Mouse (Mus musculus) spleen, embryonic (tissue): ENCODE measurements at regions not wholly inside any gene's neighbourhood (a gene's known extent, or its start where the extent isn't known, plus 50 kb on each side); places are given as distances from the start of the nearest gene placed in this dataset.
"Not testable (repeated sequence)": the region's sequence is repeated elsewhere in the genome, so short reads cannot be mapped to it uniquely, and the experiment has no call there.

ENCODE experiments used
- CTCF ChIA-PET: fragments of 350-600 bp; sonication (Branson Sonifier 250); formaldehyde crosslinking; loops from one replicate; lab custom pipeline; 2022; lab: Charles Lee

DNA sequence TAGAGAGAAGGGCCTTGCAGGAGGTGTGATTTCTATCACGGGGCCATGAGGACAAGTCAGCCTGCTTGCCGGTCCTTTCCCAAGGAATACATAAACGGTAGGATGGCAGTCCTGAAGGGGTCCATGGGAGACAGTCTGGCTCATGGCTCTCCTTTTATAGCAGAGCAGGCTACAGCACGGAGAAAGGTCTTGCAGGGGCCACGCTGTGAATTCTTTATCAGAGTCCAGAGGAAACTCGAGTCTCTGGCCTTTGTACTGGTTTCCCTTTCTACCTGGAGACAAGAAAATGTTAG is 1984.0 kb downstream of the 4930444P10Rik start:
- CTCF ChIA-PET = no interaction called here

DNA sequence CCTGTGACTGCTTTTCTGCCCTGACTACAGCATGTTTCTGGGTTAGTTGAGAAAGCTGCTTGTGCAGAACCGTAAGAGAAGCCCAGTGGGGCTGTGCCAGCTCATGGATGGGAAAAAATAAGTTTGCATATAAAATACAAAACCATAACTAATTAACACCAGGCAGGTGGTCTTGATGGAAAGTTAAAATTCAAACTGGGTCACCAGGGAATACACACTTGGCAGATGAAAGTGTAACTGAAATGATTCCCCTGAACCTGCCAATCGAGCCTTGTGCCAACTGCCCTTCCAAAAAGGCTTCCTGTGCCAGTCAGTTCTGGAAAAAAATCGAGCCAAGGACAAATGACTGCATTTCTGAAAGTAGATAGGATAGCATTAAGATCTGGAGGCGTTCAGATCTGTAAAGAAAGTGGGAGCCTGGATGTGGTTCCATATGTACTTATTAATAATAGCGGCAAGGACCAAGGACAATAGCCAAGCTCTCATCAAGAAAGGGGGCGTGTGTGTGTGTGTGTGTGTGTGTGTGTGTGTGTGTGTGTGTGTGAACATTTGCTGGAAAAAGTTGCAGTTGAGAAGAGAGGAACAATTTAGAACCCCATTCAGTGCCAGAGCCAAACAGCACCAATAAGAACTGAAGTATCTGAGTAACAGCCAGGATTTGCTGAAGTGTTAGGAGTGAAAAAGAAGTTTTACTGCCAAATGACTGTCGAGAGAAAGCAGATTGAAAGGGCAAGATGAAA is 1984.5 kb downstream of the 4930444P10Rik start:
- CTCF ChIA-PET = interaction anchor here (0.6 kb wide), 2 partner anchors 129 to 398 kb away, joined by 3 read pairs; no protein-coding TSS in a partner anchor

DNA sequence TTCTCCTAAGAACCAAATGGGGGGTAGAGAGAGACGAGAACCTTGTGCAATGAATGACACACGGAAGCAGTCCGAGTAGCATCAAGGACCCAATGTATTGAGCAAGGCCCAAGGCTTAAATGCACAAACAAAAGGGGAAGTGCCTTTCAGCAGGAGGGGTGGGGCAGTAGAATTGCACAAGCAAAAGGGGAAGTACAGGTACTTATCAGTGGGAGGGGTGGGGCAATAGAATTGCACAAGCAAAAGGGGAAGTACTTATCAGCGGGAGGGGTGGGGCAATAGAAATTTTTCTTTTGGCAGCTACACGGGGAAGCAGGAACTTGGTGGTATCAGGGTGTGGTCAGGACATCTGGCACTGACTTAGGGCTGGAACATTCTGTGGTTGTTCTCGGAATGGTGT is 1987.6 kb downstream of the 4930444P10Rik start:
- CTCF ChIA-PET = not testable (repeated sequence)

DNA sequence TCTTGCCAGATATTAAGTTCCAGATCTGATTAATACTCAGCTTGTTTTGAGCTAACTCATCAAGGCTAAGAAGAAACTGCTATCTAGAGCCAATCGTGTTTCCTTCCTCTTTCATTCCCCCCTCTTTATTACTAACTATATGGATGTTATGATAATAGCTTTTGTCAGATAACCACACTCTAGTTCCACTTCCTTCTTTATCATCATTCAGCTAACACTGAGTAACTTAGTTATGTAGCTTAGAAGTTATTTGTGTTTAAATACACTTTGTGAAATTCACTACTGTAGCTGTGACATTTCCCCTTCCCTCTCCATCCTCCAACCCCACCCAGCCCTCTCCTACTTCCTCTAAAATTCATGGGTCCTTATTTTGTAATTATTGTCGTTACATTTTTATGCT is 1988.6 kb downstream of the 4930444P10Rik start:
- CTCF ChIA-PET = no interaction called here

DNA sequence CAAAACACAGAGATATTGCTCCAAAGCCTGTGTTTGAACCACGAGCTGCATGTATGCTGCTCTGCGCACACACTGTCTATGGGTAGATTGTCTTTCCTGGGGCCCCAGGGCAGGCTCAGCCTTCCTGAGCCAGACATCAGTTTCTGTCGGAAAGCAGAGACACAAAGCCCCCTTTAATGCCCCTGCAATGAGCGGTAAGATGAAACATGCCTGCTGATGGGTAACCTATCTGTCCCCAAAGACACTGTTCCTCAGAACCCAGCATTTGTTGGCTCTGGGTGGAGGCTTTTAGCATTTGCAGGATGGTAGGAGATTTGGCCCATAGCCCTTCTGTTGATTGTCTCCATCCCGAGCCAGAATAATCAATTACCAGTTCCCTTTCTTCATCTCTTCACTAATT is 1994.1 kb downstream of the 4930444P10Rik start:
- CTCF ChIA-PET = no interaction called here

DNA sequence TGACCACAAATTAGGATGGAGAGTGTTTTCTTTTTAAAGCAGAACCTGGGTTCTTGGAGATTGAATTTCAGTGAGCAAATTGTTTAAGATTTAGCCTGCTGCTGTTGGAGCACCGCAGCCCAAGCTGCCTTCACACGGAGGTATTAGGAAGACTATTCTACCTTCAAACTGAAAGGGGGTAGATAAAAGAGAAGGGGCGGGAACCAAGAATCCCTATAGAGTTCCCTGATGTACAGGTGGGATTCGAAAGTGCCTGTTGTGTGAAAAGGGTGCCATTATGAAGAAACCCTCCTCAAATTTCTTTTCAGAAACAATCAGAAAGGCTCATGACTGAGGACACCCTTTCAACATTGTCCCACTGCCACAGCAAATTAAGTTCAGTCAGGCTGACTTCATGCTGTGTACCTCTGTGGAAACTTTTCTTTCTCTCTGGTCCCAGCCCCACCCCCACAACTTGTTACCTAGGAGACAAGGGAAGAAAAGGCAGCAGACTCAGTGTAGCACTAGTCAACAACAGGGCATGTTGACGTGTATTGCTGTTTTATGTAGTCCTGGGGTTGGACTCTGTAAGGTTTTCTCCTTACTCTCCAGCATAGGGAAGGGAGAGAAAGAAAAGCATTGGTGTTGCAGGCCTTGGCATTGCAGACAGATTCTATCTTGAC is 1995.4 kb downstream of the 4930444P10Rik start:
- CTCF ChIA-PET = no interaction called here

DNA sequence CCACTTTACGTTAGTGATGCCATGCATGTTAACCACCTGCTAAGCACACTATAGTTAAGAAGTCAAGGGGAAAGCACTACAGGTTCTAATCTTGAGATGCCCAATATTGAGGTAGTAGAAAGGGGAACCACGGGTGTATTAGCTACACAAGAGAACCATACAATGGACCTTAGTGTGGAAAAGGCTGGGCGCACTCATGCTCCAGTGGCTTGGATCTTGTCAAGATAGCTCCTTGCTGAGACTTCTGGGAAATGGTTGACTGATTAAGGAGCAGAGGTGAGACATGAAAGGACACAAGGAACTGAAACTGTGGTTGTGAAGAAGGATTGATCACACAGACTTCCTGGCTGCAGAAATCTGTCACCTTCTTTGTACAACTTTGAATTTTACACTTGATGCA is 2028.3 kb downstream of the 4930444P10Rik start:
- CTCF ChIA-PET = interaction anchor here (0.6 kb wide), 1 partner anchor 11 kb away, joined by 3 read pairs; no protein-coding TSS in a partner anchor

DNA sequence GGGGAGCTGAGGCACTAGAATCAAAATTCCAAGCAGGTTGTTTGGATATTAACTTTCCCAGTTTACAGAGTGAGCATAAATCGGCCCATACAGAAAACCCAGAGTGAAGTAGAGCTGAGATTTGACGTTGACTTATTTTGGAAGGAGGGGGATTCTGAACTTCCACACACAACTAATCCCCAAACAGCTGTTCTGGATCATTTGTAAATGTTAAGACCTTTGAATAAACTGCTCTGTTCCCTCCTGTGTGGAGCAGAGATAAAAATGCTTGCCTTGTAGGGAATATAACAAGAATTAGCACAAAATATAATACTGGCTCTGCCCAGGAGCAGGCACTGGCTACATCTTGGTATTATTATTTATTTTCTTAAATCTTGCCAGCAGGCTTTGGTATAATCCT is 2057.0 kb downstream of the 4930444P10Rik start:
- CTCF ChIA-PET = interaction anchor here (0.7 kb wide), 1 partner anchor 186 kb away, joined by 5 read pairs; no protein-coding TSS in a partner anchor

DNA sequence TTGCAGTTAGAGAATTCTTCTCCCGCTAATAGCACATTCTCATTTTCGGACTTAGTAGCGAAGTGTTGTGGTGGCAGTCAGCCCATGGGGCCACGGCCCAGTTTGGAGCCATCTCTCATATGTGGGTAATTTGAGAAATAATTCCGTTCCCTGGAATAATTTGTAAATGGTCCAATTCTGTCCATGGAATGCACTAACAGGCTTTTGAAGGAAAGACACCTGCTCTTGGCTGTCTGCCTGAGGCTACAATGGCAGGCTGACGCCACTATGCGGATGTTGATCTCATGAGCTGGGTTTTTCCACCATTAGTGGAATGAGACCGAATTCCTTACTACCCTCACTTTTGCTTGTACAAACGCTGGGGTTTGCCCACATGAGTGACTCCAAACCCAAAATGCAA is 2081.6 kb downstream of the 4930444P10Rik start:
- CTCF ChIA-PET = no interaction called here

DNA sequence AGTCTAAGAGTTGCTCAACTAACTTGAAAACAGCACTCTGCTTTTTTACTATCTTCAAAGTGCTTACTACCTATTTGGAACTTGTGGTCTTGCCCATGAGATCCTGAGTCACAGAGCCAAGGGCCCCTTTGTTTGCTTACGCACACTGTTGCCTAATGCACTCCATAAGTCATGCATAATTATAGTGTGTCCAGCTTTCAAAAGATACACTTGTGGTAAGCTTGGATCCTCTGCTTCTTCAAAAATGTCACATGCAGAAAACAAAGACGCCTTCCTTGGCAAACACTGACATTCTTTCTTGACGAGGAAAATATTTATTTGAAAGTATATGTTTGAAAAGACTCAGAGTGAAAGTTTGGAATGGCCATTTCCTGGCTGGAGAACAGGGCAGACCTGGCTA is 2082.3 kb downstream of the 4930444P10Rik start:
- CTCF ChIA-PET = no interaction called here

DNA sequence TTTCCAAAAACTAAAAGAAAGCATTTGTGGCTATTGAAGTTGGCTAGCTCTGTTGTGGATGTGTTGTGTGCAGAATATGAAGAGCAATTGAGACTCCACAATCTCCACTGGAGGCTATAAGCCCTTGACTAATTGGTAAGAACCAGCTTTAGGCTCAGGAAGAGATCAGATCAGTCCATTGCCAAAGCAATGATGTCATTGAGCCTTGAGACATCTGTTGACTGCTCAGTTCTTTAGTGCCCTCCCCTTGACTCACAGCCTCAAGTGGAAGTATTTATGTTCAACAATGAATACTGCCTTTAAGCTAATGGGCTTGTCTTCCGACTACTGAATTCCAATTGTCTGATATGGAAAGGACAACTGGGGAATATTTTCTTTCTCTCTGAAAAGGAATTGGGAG is 2090.6 kb downstream of the 4930444P10Rik start:
- CTCF ChIA-PET = no interaction called here

DNA sequence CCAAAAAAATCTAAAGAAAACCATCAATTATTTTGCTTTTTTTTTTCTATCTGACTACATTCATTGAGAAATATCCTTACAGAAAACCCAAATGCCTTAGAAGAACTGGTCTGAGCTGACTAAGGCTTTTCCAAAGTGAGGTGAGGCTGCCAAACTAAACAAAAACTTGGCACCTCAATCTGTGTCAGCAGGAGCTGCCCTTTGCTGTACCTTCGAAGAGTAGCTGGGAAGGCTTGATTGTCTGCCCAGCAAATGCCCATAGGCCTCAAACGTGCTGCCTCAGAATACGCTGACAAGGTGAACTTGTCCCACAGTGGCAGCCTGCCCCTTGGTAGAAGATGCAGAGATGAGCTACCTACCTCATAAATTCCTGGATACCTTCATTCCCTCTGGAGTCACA is 2091.7 kb downstream of the 4930444P10Rik start:
- CTCF ChIA-PET = no interaction called here

DNA sequence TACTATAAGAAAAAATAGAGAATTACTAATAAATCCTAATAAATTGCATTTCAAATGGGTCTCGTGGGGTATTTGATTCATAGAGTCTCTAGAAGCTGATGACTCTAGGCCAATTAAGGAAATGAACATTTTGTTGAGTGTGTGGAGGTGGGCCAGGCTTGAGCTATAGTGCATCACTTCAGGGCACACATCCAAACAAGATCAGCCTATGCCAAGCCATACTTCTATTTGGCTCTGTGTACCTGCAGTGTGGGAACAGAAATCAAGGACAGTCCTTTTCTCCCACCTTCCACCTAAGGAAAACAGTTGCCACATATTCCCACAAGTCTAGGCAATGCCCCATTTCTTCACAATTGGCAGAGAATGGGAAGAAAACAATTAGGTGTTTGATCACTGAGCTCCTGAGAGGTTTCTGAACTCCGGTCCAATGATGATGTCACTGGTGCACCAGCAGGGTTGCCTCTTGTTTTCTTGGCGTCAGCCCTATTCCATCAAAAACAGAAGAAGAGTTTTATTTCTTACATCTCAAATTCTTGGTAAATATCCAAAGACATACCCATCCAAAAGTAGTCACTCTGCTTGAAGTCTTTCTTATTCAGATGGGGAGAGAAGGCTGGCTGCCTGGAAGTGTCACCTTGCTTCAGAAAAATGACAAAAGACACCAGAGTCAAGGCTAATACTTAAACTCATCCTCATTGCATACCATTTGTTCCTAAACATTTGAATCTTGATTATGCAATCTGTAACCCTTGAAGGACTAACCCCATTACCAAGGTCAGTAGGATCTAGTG is 2092.3 kb downstream of the 4930444P10Rik start:
- CTCF ChIA-PET = no interaction called here

DNA sequence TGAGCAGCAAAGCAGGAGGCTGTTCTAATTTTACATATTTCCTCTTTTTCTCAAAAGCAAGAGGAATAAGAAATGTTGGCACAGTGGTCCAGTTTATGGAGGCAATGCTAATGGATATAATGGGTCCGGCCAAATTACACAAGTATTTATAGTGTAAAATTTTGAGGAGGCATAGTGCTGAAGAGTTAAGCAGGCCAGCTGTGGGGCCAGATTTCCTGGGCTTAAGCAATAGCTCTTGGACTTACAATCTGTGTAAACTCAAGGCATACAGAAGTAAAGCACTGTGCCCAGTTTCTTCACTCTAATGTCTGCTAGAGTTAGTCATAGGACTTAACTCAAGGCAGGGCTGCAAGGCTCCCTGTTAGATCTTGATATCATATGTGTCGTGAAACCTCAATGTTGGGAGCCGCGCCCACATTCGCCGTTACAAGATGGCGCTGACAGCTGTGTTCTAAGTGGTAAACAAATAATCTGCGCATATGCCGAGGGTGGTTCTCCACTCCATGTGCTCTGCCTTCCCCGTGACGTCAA is 2094.9 kb downstream of the 4930444P10Rik start:
- CTCF ChIA-PET = no interaction called here

DNA sequence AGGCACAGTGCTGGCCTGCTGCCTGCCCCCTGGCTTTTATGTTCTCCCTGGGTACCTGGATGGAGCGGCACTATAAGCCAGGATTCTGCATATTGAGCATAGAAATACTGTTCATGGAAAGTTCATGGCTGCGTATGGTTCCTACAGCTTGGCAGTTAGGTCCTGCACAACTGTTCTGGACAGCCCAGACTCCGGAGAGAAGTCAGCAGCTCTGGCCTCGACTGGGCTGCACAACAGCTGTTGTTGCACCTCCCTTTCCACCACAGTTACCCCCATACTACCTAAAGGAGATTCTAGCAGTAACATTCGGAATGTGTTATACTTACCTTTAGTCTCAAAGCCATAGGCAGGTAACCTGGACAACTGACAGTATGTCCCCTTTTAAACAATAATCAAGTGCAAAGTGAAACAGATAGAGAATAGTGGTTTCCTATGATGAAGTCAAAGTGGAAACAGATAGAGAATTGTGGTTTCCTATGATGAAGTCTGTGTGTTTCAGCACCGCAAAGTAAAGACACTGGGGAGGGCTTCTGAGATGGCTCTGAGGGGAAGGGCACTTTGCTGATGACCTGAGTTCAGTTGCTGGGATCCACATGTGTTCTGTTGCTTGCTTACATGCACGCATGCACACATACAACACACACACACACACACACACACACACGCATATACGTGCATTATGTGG is 2099.2 kb downstream of the 4930444P10Rik start:
- CTCF ChIA-PET = no interaction called here

DNA sequence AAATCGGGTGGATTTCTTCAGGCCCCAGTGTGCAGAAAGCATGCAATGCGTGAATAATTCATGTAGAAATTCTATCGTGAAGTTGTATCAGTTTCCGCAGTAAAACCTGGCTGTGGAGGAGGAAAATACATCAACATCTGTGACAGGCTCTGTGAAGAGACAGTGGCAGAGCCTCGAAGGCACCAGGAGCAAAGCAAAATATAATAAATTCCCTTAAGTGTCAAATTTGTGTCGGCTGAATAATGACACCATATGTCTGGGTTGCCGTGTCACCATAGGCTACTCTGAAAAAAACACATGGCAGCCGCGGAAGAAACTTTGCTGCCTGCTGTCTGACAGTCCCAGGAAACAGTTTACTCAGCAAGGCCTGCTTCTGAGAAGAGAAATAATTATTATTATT is 2100.1 kb downstream of the 4930444P10Rik start:
- CTCF ChIA-PET = no interaction called here

DNA sequence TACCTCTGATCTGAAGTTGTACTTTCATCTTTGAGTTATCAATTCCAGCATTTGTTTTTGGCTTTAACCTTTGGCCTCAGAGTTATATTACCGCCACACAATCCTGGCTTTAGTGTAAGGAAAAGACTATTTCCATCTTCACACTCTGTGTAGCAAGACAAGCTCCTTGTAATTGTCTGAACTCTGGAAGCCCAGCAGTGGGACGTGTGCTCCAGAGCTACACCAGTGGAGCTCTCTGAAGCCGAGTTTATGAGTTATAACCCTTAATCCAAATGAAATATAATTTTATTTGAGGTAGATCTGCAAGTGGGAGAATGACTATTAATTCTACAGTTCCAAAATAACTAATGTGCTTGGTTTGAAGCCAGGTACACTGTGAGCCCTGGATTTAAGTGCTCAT is 2103.8 kb downstream of the 4930444P10Rik start:
- CTCF ChIA-PET = interaction anchor here (0.5 kb wide), 1 partner anchor 516 kb away, joined by 5 read pairs; no protein-coding TSS in a partner anchor

DNA sequence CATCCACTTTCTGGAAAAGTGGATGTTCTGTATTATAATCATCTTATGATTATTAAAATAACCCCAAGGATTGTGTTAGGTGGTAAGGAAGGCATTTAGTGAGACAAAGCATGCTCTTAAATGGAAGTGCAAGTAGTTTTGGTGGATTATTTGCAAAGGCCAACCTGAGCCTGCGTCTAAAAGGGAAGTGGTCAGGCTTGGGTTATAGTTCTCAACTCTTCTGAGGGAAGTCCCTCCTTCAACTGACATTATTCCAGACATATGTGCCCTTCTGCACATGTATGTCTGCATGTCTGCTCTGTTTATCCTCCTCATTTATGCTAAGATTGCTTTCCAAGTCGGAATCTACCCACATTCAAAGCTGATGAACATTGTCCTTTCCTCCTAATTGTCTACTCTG is 2108.3 kb downstream of the 4930444P10Rik start:
- CTCF ChIA-PET = no interaction called here

DNA sequence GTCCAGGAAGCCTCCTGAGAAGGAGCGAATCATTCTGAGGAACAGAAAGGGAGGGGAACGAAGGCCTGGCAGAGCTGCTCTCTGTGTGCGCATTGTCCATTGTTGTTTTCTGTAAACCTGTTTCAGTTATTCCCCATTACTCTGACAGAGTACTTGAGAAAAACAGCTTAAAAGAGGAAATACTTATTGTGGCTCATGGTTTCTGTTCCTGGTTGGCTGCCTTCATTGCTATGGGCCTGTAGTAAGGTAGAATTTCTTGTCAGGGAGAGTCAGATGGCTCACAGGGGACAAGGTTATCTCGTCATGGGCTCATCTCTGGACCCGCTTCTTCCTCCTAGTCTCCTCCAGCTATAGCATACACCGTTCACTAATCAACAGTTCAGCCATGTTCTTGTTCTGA is 2112.9 kb downstream of the 4930444P10Rik start:
- CTCF ChIA-PET = interaction anchor here (0.7 kb wide), 1 partner anchor 24 kb away, joined by 3 read pairs; no protein-coding TSS in a partner anchor

DNA sequence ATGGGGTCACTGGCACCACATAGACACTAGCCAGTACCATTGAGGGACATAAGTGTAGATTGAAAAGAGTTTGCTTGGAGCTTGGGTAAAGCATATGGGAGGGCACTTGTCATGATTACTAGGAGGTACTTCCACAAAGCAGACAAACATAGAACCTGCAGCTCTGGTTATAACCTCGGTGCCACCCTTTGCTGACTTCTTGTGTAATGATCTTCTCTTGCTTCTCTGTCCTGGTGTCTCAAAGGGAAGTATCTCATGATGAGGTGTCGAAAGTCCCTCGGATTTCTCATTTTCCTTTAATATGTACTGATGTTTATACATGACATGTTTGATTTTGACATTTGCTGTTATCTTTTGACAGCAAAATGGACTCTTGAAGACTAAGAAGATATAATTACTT is 2114.5 kb downstream of the 4930444P10Rik start:
- CTCF ChIA-PET = no interaction called here

DNA sequence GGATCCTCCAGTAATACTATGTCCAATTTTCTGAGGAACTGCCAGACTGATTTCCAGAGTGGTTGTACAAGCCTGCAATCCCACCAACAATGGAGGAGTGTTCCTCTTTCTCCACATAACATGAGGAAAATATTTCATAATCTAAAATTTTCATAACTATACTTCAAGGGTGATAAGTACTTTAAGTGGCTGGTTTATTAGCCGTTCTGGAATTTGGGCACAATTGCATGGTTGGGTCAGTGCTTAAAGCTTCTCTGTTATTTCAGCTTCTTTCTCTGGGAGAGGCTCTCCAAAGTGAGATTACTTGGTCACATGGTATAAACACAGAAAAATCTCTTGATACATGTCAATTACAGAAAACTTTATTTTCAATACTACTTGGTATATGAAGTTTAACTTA is 2115.9 kb downstream of the 4930444P10Rik start:
- CTCF ChIA-PET = no interaction called here

DNA sequence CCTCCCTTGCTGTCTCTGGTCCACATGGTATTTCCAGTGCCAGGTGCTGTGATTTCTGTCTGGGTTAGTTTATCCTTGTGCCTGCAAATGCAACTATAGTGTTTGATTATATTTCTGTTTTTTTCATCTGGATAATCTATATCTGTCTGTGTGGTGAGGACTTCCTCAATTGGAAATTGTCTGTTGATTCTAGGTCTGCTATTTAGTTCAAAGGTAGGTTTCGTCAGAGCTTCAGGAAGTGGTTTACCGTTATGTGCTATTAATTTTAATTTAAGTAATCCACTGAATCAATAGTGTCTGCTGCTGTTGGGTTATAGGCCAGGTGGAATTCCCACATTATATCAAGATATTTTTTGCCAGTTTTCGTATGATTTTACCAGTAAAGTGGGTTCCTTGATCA is 2143.9 kb downstream of the 4930444P10Rik start:
- CTCF ChIA-PET = no interaction called here
